Mouse (Mus musculus) myocyte (in vitro differentiated cells): ENCODE results near the gene Acat3. TPM values are rescaled to one million over a fixed set of nuclear protein-coding genes. Genes with fewer than 3 reads are reported as not detected.
"Not testable (repeated sequence)": the region's sequence is repeated elsewhere in the genome, so short reads cannot be mapped to it uniquely, and the experiment has no call there.

ENCODE experiments used
- H3K27me3 ChIP-seq: one replicate; pipeline ENCODE4 v1.6.1; 2011; ENCODE audit not compliant: control insufficient read depth, insufficient read depth, insufficient read length
- H3K36me3 ChIP-seq: one replicate; pipeline ENCODE4 v1.6.1; 2011; ENCODE audit not compliant: control insufficient read depth, insufficient read depth
- H3K4me2 ChIP-seq: one replicate; pipeline ENCODE4 v1.6.1; 2011; ENCODE audit warnings: low read depth, control low read depth
- H3K4me3 ChIP-seq: one replicate; pipeline ENCODE4 v1.5.1; 2011; ENCODE audit warnings: mild to moderate bottlenecking, control low read depth, moderate library complexity
- H3K79me2 ChIP-seq: one replicate; pipeline ENCODE4 v1.6.1; 2011; ENCODE audit not compliant: control insufficient read depth, insufficient read depth
- H3ac ChIP-seq: one replicate; pipeline ENCODE4 v1.6.1; 2011; ENCODE audit not compliant: control insufficient read depth, insufficient read length
- CEBPB ChIP-seq: IDR thresholded peaks from 2 replicates; pipeline ENCODE4 v1.6.1; 2011; ENCODE audit warnings: mild to moderate bottlenecking, moderate library complexity; ENCODE audit not compliant: poor library complexity, insufficient read depth, severe bottlenecking
- E2F4 ChIP-seq: IDR thresholded peaks from one replicate; pipeline ENCODE4 v1.6.1; 2011; ENCODE audit warnings: mild to moderate bottlenecking, control low read depth, moderate library complexity; ENCODE audit not compliant: insufficient read depth
- MAX ChIP-seq: IDR thresholded peaks from one replicate; pipeline ENCODE4 v1.6.1; 2011; ENCODE audit warnings: low read depth, mild to moderate bottlenecking, control low read depth
- MYOD1 ChIP-seq, 3 experiments: IDR thresholded peaks; one replicate each; pipeline ENCODE4 v1.6.1; 2011; ENCODE audit warnings: control low read depth in 2 of 3, low read depth in 2 of 3, mild to moderate bottlenecking in 2 of 3, moderate library complexity in 1 of 3; ENCODE audit not compliant: insufficient read length in 2 of 3, control insufficient read depth in 1 of 3
- MYOG ChIP-seq, 3 experiments: IDR thresholded peaks; one replicate each; pipeline ENCODE4 v1.6.1; 2011; ENCODE audit warnings: control low read depth in 2 of 3, low read depth in 2 of 3, mild to moderate bottlenecking in 2 of 3; ENCODE audit not compliant: insufficient read length in 2 of 3, control insufficient read depth in 1 of 3, insufficient read depth in 1 of 3
- POLR2A ChIP-seq: IDR thresholded peaks from one replicate; pipeline ENCODE4 v1.6.1; 2011; ENCODE audit warnings: low read depth, mild to moderate bottlenecking, control low read depth, moderate library complexity; ENCODE audit not compliant: insufficient read length
- POLR2AphosphoS2 ChIP-seq: IDR thresholded peaks from one replicate; pipeline ENCODE4 v1.6.1; 2011; ENCODE audit warnings: low read depth, control low read depth; ENCODE audit not compliant: insufficient read length
- REST ChIP-seq: IDR thresholded peaks from one replicate; pipeline ENCODE4 v1.6.1; 2011; ENCODE audit warnings: mild to moderate bottlenecking, control low read depth, moderate library complexity; ENCODE audit not compliant: insufficient read depth, insufficient read length
- SRF ChIP-seq: IDR thresholded peaks from one replicate; pipeline ENCODE4 v1.6.1; 2011; ENCODE audit warnings: low read depth; ENCODE audit not compliant: control insufficient read depth, insufficient read length
- TCF12 ChIP-seq: IDR thresholded peaks from one replicate; pipeline ENCODE4 v1.6.1; 2011; ENCODE audit warnings: mild to moderate bottlenecking, control low read depth; ENCODE audit not compliant: poor library complexity, insufficient read depth, severe bottlenecking
- TCF3 ChIP-seq: IDR thresholded peaks from one replicate; pipeline ENCODE4 v1.6.1; 2011; ENCODE audit warnings: low read depth, control low read depth; ENCODE audit not compliant: insufficient read length
- USF1 ChIP-seq: IDR thresholded peaks from one replicate; pipeline ENCODE4 v1.6.1; 2011; ENCODE audit warnings: low read depth, mild to moderate bottlenecking, control low read depth, moderate library complexity
- polyA plus RNA-seq: library from polyadenylated mRNA; unstranded; fragments of >200 nt; fragmentation: generic; extraction: Trizol; gene quantifications from one replicate; pipeline ENCODE4 v1.2.1, GENCODE M21; 2012; ENCODE audit warnings: missing spikeins

The Acat3 gene
- polyA plus RNA-seq, 1 experiment: 0.76 TPM

- Histone ChIP-seq H3K79me2 (no peaks in the 10 kb centered on the region), H3K4me3 (no peak overlapping the region), H3K4me2 (no peak overlapping the region), H3ac (no peak overlapping the region), H3K27me3 (no peaks in the 10 kb centered on the region), H3K36me3 (peaks cover 11% of the 10 kb centered on the region)
- no peak for TF ChIP-seq MYOD1 (IDR thresholded peaks at IDR 0.05; ENCODE audit: control insufficient read depth in 1 of 3, insufficient read length in 2 of 3, low read depth in 2 of 3)
- TF ChIP-seq CEBPB: no peak
- TF ChIP-seq USF1: no peak
- no peak for TF ChIP-seq E2F4
- no peak for TF ChIP-seq TCF3
- TF ChIP-seq TCF12: no peak
- no peak for TF ChIP-seq SRF
- TF ChIP-seq POLR2A: no peak
- TF ChIP-seq POLR2AphosphoS2: no peak
- no peak for TF ChIP-seq MYOG (IDR thresholded peaks at IDR 0.05; ENCODE audit: control insufficient read depth in 1 of 3, insufficient read depth in 1 of 3, insufficient read length in 2 of 3, low read depth in 2 of 3)
- TF ChIP-seq MAX: no peak
- no peak for TF ChIP-seq REST
Measured at GRCm38 (mm10) chr17:12903372-12904333, 36.7 kb downstream of the Acat3 start.

GRCm38 (mm10) chr17:12902291-12902690, 38.1 kb downstream of the Acat3 start:
- TF ChIP-seq CEBPB (no peak), E2F4 (no peak), USF1 (no peak), MYOD1 (IDR thresholded peaks at IDR 0.05; ENCODE audit: control insufficient read depth in 1 of 3, insufficient read length in 2 of 3, low read depth in 2 of 3) (no peak), POLR2A (no peak)
- no peak overlapping the region for H3K4me2 ChIP-seq
- no peak overlapping the region for H3ac ChIP-seq
- no peaks in the 10 kb centered on the region for H3K79me2 ChIP-seq
- no peaks in the 10 kb centered on the region for H3K27me3 ChIP-seq
- no peak overlapping the region for H3K4me3 ChIP-seq
- H3K36me3 ChIP-seq: peaks cover 7% of the 10 kb centered on the region

GRCm38 (mm10) chr17:12898607-12899006, 41.8 kb downstream of the Acat3 start:
- not testable (repeated sequence) for H3K4me2 ChIP-seq, H3K79me2 ChIP-seq, H3K27me3 ChIP-seq, H3K4me3 ChIP-seq, H3ac ChIP-seq, H3K36me3 ChIP-seq

DNA sequence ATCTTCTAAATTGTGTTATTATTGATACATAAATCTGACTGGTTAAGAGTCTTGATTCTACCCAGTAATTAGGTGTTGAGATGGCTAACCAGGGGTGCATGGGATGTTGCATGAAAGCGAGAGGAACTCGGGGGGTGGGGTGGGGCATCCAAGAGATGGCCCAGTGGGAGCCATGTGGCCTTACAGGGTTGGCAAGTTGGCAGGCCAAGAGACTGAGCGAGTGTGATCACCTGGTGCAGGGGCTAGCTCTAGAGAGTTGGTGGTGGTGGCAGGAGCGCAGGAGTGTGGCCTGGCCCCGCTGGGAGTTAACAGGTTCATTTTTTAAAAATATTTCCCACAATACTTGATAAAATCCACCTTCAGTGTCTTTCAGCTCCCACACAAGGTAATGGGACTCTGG, 42.7 kb downstream of the Acat3 start:
- H3K27me3 ChIP-seq: no peaks in the 10 kb centered on the region
- no peak overlapping the region for H3K4me2 ChIP-seq
- TF ChIP-seq MYOD1 (IDR thresholded peaks at IDR 0.05; ENCODE audit: control insufficient read depth in 1 of 3, insufficient read length in 2 of 3, low read depth in 2 of 3) (no peak), USF1 (no peak), MAX (no peak), POLR2A (no peak), MYOG (IDR thresholded peaks at IDR 0.05; ENCODE audit: control insufficient read depth in 1 of 3, insufficient read depth in 1 of 3, insufficient read length in 2 of 3, low read depth in 2 of 3) (no peak)
- no peaks in the 10 kb centered on the region for H3K79me2 ChIP-seq
- no peak overlapping the region for H3ac ChIP-seq
- H3K36me3 ChIP-seq: no peaks in the 10 kb centered on the region
- no peak overlapping the region for H3K4me3 ChIP-seq

- H3K4me3 ChIP-seq: no peak overlapping the region
- no peaks in the 10 kb centered on the region for H3K27me3 ChIP-seq
- H3ac ChIP-seq: no peak overlapping the region
- TF ChIP-seq CEBPB: no peak
- no peak for TF ChIP-seq MYOG (IDR thresholded peaks at IDR 0.05; ENCODE audit: control insufficient read depth in 1 of 3, insufficient read depth in 1 of 3, insufficient read length in 2 of 3, low read depth in 2 of 3)
- TF ChIP-seq POLR2AphosphoS2: no peak
- TF ChIP-seq MYOD1 (IDR thresholded peaks at IDR 0.05; ENCODE audit: control insufficient read depth in 1 of 3, insufficient read length in 2 of 3, low read depth in 2 of 3): no peak
- no peak for TF ChIP-seq REST
- TF ChIP-seq MAX: no peak
- TF ChIP-seq USF1: no peak
- H3K36me3 ChIP-seq: no peaks in the 10 kb centered on the region
- H3K4me2 ChIP-seq: no peak overlapping the region
- H3K79me2 ChIP-seq: no peaks in the 10 kb centered on the region
Measured at GRCm38 (mm10) chr17:12892033-12892432, 48.4 kb downstream of the Acat3 start.
